Mouse (Mus musculus): ENCODE results near the gene Apol8. TPM values are rescaled to one million over a fixed set of nuclear protein-coding genes. Genes with fewer than 3 reads are reported as not detected.
"Not testable (repeated sequence)": the region's sequence is repeated elsewhere in the genome, so short reads cannot be mapped to it uniquely, and the experiment has no call there.

The Apol8 gene
- polyA plus RNA-seq, 1 experiment from 2014 or later: 0.32 TPM

- DNase-seq (ENCODE audit: low spot score): no peak
- 93% methylated on average over 16 of the region's 16 CpGs for WGBS
- Histone ChIP-seq H3K4me3 (no peak overlapping the region), H3K27me3 (replicated peaks; ENCODE audit: low read depth, poor library complexity, severe bottlenecking) (no peaks in the 10 kb centered on the region), H3K36me3 (replicated peaks) (peaks cover 61% of the 10 kb centered on the region), H3K4me1 (0 out of 2 replicates have a peak, but pooled peaks cover 5% of the 10 kb centered on the region), H3K9me3 (no peaks in the 10 kb centered on the region), H3K27ac (replicated peaks) (no peak overlapping the region)
These were observed 3.2 kb upstream of the Apol8 start for GRCm38 (mm10) chr15:77760037-77760436.

DNA sequence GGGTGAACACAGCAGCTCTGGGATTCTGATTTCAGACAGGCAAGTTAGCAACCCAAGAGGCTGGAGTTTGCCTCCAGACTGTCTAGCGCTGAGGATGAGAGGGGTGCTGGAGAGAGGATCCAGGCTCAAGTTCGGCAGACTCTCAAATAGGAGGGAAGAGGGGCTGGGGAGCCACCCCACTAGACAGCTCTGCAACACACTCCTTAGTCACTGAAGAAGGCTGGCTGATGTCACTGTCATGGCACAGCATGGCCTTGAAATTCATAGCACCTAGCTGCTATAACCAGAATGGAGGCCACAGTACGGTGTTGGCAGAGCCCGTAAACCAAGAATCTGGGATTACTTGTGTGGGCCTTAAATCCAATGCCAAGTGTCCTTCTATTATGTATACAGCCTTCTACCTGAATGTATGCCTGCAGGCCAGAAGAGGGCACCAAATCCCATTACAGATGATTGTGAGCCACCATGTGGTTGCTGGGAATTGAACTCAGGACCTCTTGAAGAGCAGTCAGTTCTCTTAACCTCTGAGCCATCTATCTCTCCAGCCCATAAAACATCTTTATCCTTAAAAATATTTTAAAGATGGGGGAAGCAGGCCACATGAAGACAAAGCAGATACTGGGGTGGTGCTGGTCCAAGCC lies 903 bp upstream of the Apol8 start:
- Histone ChIP-seq H3K4me3 (no peak overlapping the region), H3K27me3 (replicated peaks; ENCODE audit: low read depth, poor library complexity, severe bottlenecking) (no peaks in the 10 kb centered on the region), H3K27ac (replicated peaks) (no peak overlapping the region), H3K36me3 (replicated peaks) (peaks cover 38% of the 10 kb centered on the region), H3K9me3 (no peaks in the 10 kb centered on the region), H3K4me1 (0 out of 2 replicates have a peak, but pooled peaks cover 6% of the 10 kb centered on the region)
- WGBS: 86% methylated on average over 4 of the region's 4 CpGs
- no peak for DNase-seq (ENCODE audit: low spot score)

- WGBS: 71% methylated on average over 2 of the region's 2 CpGs
- Histone ChIP-seq H3K9me3 (no peaks in the 10 kb centered on the region), H3K27ac (replicated peaks) (no peak overlapping the region), H3K36me3 (replicated peaks) (peaks cover 22% of the 10 kb centered on the region), H3K4me1 (0 out of 2 replicates have a peak, but pooled peaks cover 6% of the 10 kb centered on the region), H3K27me3 (replicated peaks; ENCODE audit: low read depth, poor library complexity, severe bottlenecking) (no peaks in the 10 kb centered on the region), H3K4me3 (no peak overlapping the region)
- DNase-seq (ENCODE audit: low spot score): no peak
These were observed 722 bp downstream of the Apol8 start for GRCm38 (mm10) chr15:77756081-77756480.

GRCm38 (mm10) chr15:77755132-77755531 lies 1.7 kb downstream of the Apol8 start:
- no peak overlapping the region for H3K27ac ChIP-seq (replicated peaks)
- H3K27me3 ChIP-seq (replicated peaks; ENCODE audit: low read depth, poor library complexity, severe bottlenecking): no peaks in the 10 kb centered on the region
- 56% methylated on average over 2 of the region's 2 CpGs for WGBS
- no peaks in the 10 kb centered on the region for H3K9me3 ChIP-seq
- H3K4me3 ChIP-seq: no peak overlapping the region
- H3K36me3 ChIP-seq (replicated peaks): peaks cover 12% of the 10 kb centered on the region
- DNase-seq (ENCODE audit: low spot score): no peak
- 0 out of 2 replicates have a peak, but pooled peaks cover 6% of the 10 kb centered on the region for H3K4me1 ChIP-seq

- Histone ChIP-seq H3K27me3 (replicated peaks; ENCODE audit: low read depth, poor library complexity, severe bottlenecking) (no peaks in the 10 kb centered on the region), H3K9me3 (no peaks in the 10 kb centered on the region), H3K36me3 (replicated peaks) (no peaks in the 10 kb centered on the region), H3K4me3 (no peak overlapping the region), H3K4me1 (0 out of 2 replicates have a peak, but pooled peaks cover 6% of the 10 kb centered on the region), H3K27ac (replicated peaks) (no peak overlapping the region)
- no peak for DNase-seq (ENCODE audit: low spot score)
- WGBS: 69% methylated on average over 11 of the region's 11 CpGs
These were observed 4.4 kb downstream of the Apol8 start for GRCm38 (mm10) chr15:77752443-77752842.

GRCm38 (mm10) chr15:77750461-77750860 lies 6.3 kb downstream of the Apol8 start:
- no peak for DNase-seq (ENCODE audit: low spot score)

GRCm38 (mm10) chr15:77749717-77750116 lies 7.1 kb downstream of the Apol8 start:
- Histone ChIP-seq H3K27ac (replicated peaks) (no peak overlapping the region), H3K9me3 (no peaks in the 10 kb centered on the region), H3K4me1 (no peaks in the 10 kb centered on the region), H3K4me3 (no peak overlapping the region), H3K27me3 (replicated peaks; ENCODE audit: low read depth, poor library complexity, severe bottlenecking) (no peaks in the 10 kb centered on the region), H3K36me3 (replicated peaks) (no peaks in the 10 kb centered on the region)
- no peak for DNase-seq (ENCODE audit: low spot score)
- 93% methylated on average over 10 of the region's 10 CpGs for WGBS

More at GRCm38 (mm10) chr15:77750461-77750860, 6.3 kb downstream of the Apol8 start:
- H3K27ac ChIP-seq (replicated peaks): no peak overlapping the region
- 38% methylated on average over 1 of the region's 1 CpGs for whole genome bisulfite sequencing
- no peaks in the 10 kb centered on the region for H3K36me3 ChIP-seq (replicated peaks)
- 0 out of 2 replicates have a peak, but pooled peaks cover 4% of the 10 kb centered on the region for H3K4me1 ChIP-seq
- no peaks in the 10 kb centered on the region for H3K27me3 ChIP-seq (replicated peaks; ENCODE audit: low read depth, poor library complexity, severe bottlenecking)
- H3K9me3 ChIP-seq: no peaks in the 10 kb centered on the region
- no peak overlapping the region for H3K4me3 ChIP-seq

- no peak overlapping the region for H3K4me3 ChIP-seq
- no peaks in the 10 kb centered on the region for H3K27me3 ChIP-seq (replicated peaks; ENCODE audit: low read depth, poor library complexity, severe bottlenecking)
- no peaks in the 10 kb centered on the region for H3K36me3 ChIP-seq (replicated peaks)
- DNase-seq (ENCODE audit: low spot score): no peak
- 92% methylated on average over 3 of the region's 3 CpGs for WGBS
- no peaks in the 10 kb centered on the region for H3K4me1 ChIP-seq
- H3K27ac ChIP-seq (replicated peaks): no peak overlapping the region
- no peaks in the 10 kb centered on the region for H3K9me3 ChIP-seq
These were observed 8.4 kb downstream of the Apol8 start for GRCm38 (mm10) chr15:77748414-77748813.

GRCm38 (mm10) chr15:77746326-77746725 lies 10.5 kb downstream of the Apol8 start:
- Histone ChIP-seq H3K27ac (replicated peaks) (no peak overlapping the region), H3K9me3 (no peaks in the 10 kb centered on the region), H3K4me3 (no peak overlapping the region), H3K27me3 (replicated peaks; ENCODE audit: low read depth, poor library complexity, severe bottlenecking) (no peaks in the 10 kb centered on the region), H3K4me1 (no peaks in the 10 kb centered on the region), H3K36me3 (replicated peaks) (no peaks in the 10 kb centered on the region)
- WGBS: 86% methylated on average over 1 of the region's 1 CpGs
- DNase-seq (ENCODE audit: low spot score): no peak

DNA sequence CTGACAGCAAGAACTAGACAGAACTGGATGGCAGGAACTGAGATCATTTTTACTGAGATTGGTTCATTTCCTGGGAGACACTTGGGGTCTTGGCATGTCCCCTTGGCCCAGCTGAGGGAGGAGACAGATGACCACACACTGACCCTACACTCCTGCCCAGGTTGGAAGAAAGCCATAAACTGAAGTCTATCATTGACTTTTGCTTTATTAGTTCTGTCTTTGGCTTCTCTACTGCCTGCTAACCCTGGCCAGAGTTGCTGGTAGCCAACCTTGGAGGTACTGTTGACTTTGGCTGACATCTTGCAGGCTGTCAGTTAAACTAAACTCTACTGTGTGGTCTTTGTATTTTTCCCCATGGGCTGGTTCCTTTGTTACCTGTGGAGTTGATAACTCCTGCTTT lies 11.7 kb downstream of the Apol8 start:
- Histone ChIP-seq H3K4me3 (no peak overlapping the region), H3K4me1 (no peaks in the 10 kb centered on the region), H3K27ac (replicated peaks) (no peak overlapping the region), H3K27me3 (replicated peaks; ENCODE audit: low read depth, poor library complexity, severe bottlenecking) (no peaks in the 10 kb centered on the region), H3K9me3 (no peaks in the 10 kb centered on the region), H3K36me3 (replicated peaks) (no peaks in the 10 kb centered on the region)
- no peak for DNase-seq (ENCODE audit: low spot score)

DNA sequence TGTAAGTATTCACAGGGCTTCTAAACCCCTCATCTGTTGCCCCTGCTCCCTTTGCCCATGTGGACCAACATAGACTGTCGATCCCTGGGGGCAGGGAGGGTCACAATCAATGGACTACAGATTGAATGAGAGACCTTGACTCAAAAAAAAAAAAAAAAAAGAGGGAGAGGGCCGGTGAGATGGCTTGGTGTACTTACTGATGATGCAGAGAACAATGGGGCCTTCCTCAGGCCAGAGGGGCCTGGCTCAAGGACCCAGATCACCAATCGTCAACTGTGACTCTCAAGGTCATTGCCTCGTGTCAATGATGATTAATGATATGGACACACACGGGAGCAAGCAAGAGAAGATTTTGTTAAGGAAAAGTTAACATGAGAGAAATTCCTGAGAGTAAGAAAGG lies 12.2 kb downstream of the Apol8 start:
- Histone ChIP-seq H3K9me3 (no peaks in the 10 kb centered on the region), H3K36me3 (replicated peaks) (no peaks in the 10 kb centered on the region), H3K4me3 (no peak overlapping the region), H3K27ac (replicated peaks) (no peak overlapping the region), H3K4me1 (no peaks in the 10 kb centered on the region), H3K27me3 (replicated peaks; ENCODE audit: low read depth, poor library complexity, severe bottlenecking) (no peaks in the 10 kb centered on the region)
- WGBS: 59% methylated on average over 5 of the region's 5 CpGs
- DNase-seq (ENCODE audit: low spot score): no peak

DNA sequence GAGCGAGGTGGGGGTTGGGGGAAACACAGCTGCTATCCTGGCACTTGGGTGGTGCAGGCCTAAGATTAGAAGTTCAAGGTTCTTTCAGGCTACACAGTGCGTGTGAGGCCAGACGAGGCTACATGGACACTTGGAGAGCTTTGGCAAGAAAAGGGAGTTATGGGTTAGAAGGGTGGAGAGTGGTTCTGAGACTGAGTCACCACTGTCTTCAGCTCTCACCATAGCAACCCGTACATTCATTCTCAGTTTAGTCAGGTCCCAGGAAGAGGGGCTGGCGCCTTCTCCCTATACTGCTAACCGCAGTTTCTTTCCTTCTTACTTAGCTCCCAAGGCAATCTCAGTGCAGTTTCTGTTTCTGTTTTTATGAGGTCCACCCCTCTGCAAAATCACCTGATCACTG lies 15.2 kb downstream of the Apol8 start:
- H3K4me1 ChIP-seq; DNase-seq (ENCODE audit: low spot score); H3K4me3 ChIP-seq; H3K9me3 ChIP-seq; H3K27me3 ChIP-seq (replicated peaks; ENCODE audit: low read depth, poor library complexity, severe bottlenecking); H3K27ac ChIP-seq (replicated peaks); H3K36me3 ChIP-seq (replicated peaks): not testable (repeated sequence)
- WGBS: 88% methylated on average over 6 of the region's 6 CpGs

GRCm38 (mm10) chr15:77740511-77741297 lies 16.1 kb downstream of the Apol8 start:
- Histone ChIP-seq H3K36me3 (replicated peaks) (no peaks in the 10 kb centered on the region), H3K27me3 (replicated peaks; ENCODE audit: low read depth, poor library complexity, severe bottlenecking) (no peaks in the 10 kb centered on the region), H3K27ac (replicated peaks) (no peak overlapping the region), H3K4me3 (no peak overlapping the region), H3K9me3 (no peaks in the 10 kb centered on the region), H3K4me1 (no peaks in the 10 kb centered on the region)
- 78% methylated on average over 9 of the region's 9 CpGs for WGBS
- no peak for DNase-seq (ENCODE audit: low spot score)
